Mouse (Mus musculus): ENCODE measurements around the gene Lsamp.

GRCm38 (mm10) chr16:40653508-40653907 lies 669.3 kb downstream of the Lsamp start:
- TF ChIP-seq POLR2A (IDR thresholded peaks at IDR 0.05; ENCODE audit: insufficient read length, low read depth), result no peak
- no peak for TF ChIP-seq CEBPB (IDR thresholded peaks at IDR 0.05; ENCODE audit: insufficient read depth, poor library complexity, severe bottlenecking)
- no peak for TF ChIP-seq POLR2AphosphoS2 (IDR thresholded peaks at IDR 0.05; ENCODE audit: insufficient read length, low read depth)
- no peak for TF ChIP-seq TCF12 (IDR thresholded peaks at IDR 0.05; ENCODE audit: insufficient read depth, poor library complexity, severe bottlenecking)
- no peak for TF ChIP-seq USF1 (IDR thresholded peaks at IDR 0.05; ENCODE audit: low read depth)
- TF ChIP-seq MAX (IDR thresholded peaks at IDR 0.05; ENCODE audit: low read depth), result no peak
- no peak for TF ChIP-seq MYOD1 (IDR thresholded peaks at IDR 0.05; ENCODE audit: control insufficient read depth in 1 of 3, insufficient read length in 2 of 3, low read depth in 2 of 3)
